Mouse (Mus musculus) heart, adult 2 months (tissue): ENCODE results near the gene Ctsf. TPM values are rescaled to one million over a fixed set of nuclear protein-coding genes. Genes with fewer than 3 reads are reported as not detected.
A peak's percentile ranks its signal among the peaks of the same experiment; 100 is the strongest.

Experiments used
- DNase-seq, 2 experiments: peaks; one replicate each; pipeline ENCODE4 v3.0.0; 2021
- H3K27ac ChIP-seq: fragments of 200-600 bp; 2 replicates; pipeline ENCODE4 v1.8.1; 2022
- H3K27me3 ChIP-seq: fragments of 200-500 bp; 2 replicates; pipeline ENCODE4 v1.6.1; 2012; ENCODE audit warnings: mild to moderate bottlenecking, low read length, inconsistent platforms, mixed read lengths; ENCODE audit not compliant: control insufficient read depth, insufficient read depth
- H3K36me3 ChIP-seq: fragments of 200-500 bp; 2 replicates; pipeline ENCODE4 v1.6.1; 2012; ENCODE audit warnings: low read length, inconsistent platforms; ENCODE audit not compliant: control insufficient read depth, insufficient read depth
- H3K4me1 ChIP-seq: fragments of 200-500 bp; 2 replicates; pipeline ENCODE4 v1.6.1; 2011; ENCODE audit warnings: low read length; ENCODE audit not compliant: control insufficient read depth, insufficient read depth
- H3K4me3 ChIP-seq: fragments of 200-600 bp; 2 replicates; pipeline ENCODE4 v1.8.1; 2022
- H3K79me2 ChIP-seq: fragments of 200-500 bp; replicated peaks from 2 replicates; pipeline ENCODE4 v1.6.1; 2012; ENCODE audit warnings: mild to moderate bottlenecking, inconsistent platforms, low read length, moderate library complexity, mixed read lengths; ENCODE audit not compliant: control insufficient read depth, insufficient read depth
- H3K9ac ChIP-seq: fragments of 200-500 bp; 2 replicates; pipeline ENCODE4 v1.6.1; 2012; ENCODE audit warnings: low read depth, mild to moderate bottlenecking, control low read depth, inconsistent platforms, low read length, mixed read lengths
- CTCF ChIP-seq: fragments of 200-600 bp; IDR thresholded peaks from 2 replicates; pipeline ENCODE4 v1.8.1; 2022; ENCODE audit warnings: antibody characterized with exemption, mild to moderate bottlenecking, moderate library complexity
- EP300 ChIP-seq: fragments of 200-500 bp; IDR thresholded peaks from 2 replicates; pipeline ENCODE4 v1.6.1; 2011; ENCODE audit warnings: low read depth, low read length, control low read depth; ENCODE audit not compliant: insufficient read depth
- POLR2A ChIP-seq: fragments of 200-500 bp; IDR thresholded peaks from 2 replicates; pipeline ENCODE4 v1.6.1; 2011; ENCODE audit warnings: mild to moderate bottlenecking, low read depth, low read length, control low read depth; ENCODE audit not compliant: insufficient read depth
- WGBS: fragments of 180-500 bp; shearing (Covaris S2); methylation state at CpG from one replicate; pipeline ENCODE4 v1.1.7; 2018; 5-methylcytosine and 5-hydroxymethylcytosine counted together
- intact Hi-C: fragments of 180-260 bp; cut with DNase I; formaldehyde crosslinking; loops from one replicate; pipeline ENCODE4 v1.15.1; 2025
- polyA plus RNA-seq: library from polyadenylated mRNA; depleted of rRNA; stranded (reverse); fragments of >200 nt; gene quantifications from 2 replicates; pipeline ENCODE4 v1.2.3, GENCODE M21; 2012; rRNA removed
- total RNA-seq, 2 experiments: library from RNA; stranded (reverse); gene quantifications; 2 replicates each; pipeline ENCODE4 v1.2.3; 2021

Gene Ctsf
- total and polyA plus RNA-seq, 3 experiments: 66.6 to 80.8 (median 80.6) TPM

- Histone ChIP-seq H3K27ac (no peak overlapping the region), H3K4me1 (peaks cover 3% of the 10 kb centered on the region), H3K36me3 (no peaks in the 10 kb centered on the region), H3K79me2 (no peaks in the 10 kb centered on the region), H3K9ac (no peak overlapping the region), H3K27me3 (no peaks in the 10 kb centered on the region), H3K4me3 (no peak overlapping the region)
- intact Hi-C loops: loop anchor here (2.0 kb wide), 1 partner anchor 153 kb away; no protein-coding TSS in a partner anchor
- DNase-seq: no peak
- TF ChIP-seq CTCF (peak; percentile 68), POLR2A (no peak)
- WGBS: 88% methylated on average over 4 of the region's 4 CpGs
Measured at GRCm38 (mm10) chr19:4908107-4908506, 53.2 kb downstream of the Ctsf start.

DNA sequence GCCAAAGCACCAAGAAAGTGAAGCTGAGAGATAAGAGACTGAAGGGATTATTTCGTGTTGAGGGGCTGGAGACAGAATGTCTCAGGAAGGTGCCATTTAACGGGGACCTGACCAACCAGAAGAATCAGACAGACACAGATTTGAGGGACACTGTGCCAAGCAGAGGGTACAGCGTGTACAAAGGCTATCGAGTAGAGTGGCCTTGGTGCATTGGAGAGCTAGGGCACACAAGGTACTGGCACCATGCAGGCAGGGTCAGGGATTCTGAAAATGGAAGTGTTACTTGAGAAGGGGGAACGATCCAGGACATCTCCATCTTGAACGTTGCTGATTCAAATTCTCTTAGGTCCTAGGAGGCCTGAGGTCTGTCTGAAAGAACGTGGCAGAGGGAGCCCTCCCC lies 54.4 kb downstream of the Ctsf start:
- no peak for DNase-seq
- intact Hi-C loops: loop anchor here (2.0 kb wide), 1 partner anchor 155 kb away; no protein-coding TSS in a partner anchor
- Histone ChIP-seq H3K4me1 (peaks cover 3% of the 10 kb centered on the region), H3K4me3 (no peak overlapping the region), H3K27ac (no peak overlapping the region), H3K27me3 (no peaks in the 10 kb centered on the region), H3K9ac (no peak overlapping the region), H3K79me2 (no peaks in the 10 kb centered on the region), H3K36me3 (no peaks in the 10 kb centered on the region)
- WGBS: 87% methylated on average over 7 of the region's 7 CpGs
- no peak for TF ChIP-seq CTCF
- no peak for TF ChIP-seq EP300
- TF ChIP-seq POLR2A: no peak

Other genes starting within 250 kb of the Ctsf start
- gene Lrfn4, start 239.5 kb upstream of the Ctsf start, total RNA-seq: 1 to 10 TPM; 7.7 to 9.4 TPM
- 12.4 and 15.3 TPM in 2 replicates for gene Lrfn4, start 239.5 kb upstream of the Ctsf start, polyA plus RNA-seq
- 1 to 10 TPM; 7.1 to 8.7 TPM for gene Rce1, start 229.5 kb upstream of the Ctsf start, total RNA-seq
- gene Rce1, start 229.5 kb upstream of the Ctsf start, polyA plus RNA-seq: 35.7 and 37.3 TPM in 2 replicates
- gene Gm960, start 156.5 kb upstream of the Ctsf start, total RNA-seq: not detected
- not detected in 2 replicates for gene Gm960, start 156.5 kb upstream of the Ctsf start, polyA plus RNA-seq
- under 1 TPM; 0.23 to 0.27 TPM for gene Sptbn2, start 144.0 kb upstream of the Ctsf start, total RNA-seq
- gene Sptbn2, start 144.0 kb upstream of the Ctsf start, polyA plus RNA-seq: 0.18 and 0.20 TPM in 2 replicates
- 1 to 10 TPM; 6.3 to 6.5 TPM for gene Rbm4b, start 98.6 kb upstream of the Ctsf start, total RNA-seq
- 5.1 and 6.9 TPM in 2 replicates for gene Rbm4b, start 98.6 kb upstream of the Ctsf start, polyA plus RNA-seq
- 10 to 100 TPM; 39.4 to 46.3 TPM for gene Rbm4, start 61.2 kb upstream of the Ctsf start, total RNA-seq
- 39.2 and 63.1 TPM in 2 replicates for gene Rbm4, start 61.2 kb upstream of the Ctsf start, polyA plus RNA-seq
- gene Gm21992, start 43.5 kb upstream of the Ctsf start, total RNA-seq: 10 to 100 TPM in 1 of 2 experiments, 1 to 10 TPM in 1; 8.0 to 16.9 TPM
- gene Gm21992, start 43.5 kb upstream of the Ctsf start, polyA plus RNA-seq: 9.3 and 18.4 TPM in 2 replicates
- 10 to 100 TPM; 19.5 to 25.4 TPM for gene Rbm14, start 43.5 kb upstream of the Ctsf start, total RNA-seq
- gene Rbm14, start 43.5 kb upstream of the Ctsf start, polyA plus RNA-seq: 16.2 and 17.2 TPM in 2 replicates
- gene Ccs, start 15.8 kb upstream of the Ctsf start, total RNA-seq: 10 to 100 TPM; 23.1 to 28.5 TPM
- gene Ccs, start 15.8 kb upstream of the Ctsf start, polyA plus RNA-seq: 26.3 and 27.3 TPM in 2 replicates
- gene Ccdc87, start 15.8 kb upstream of the Ctsf start, total RNA-seq: not detected
- gene Ccdc87, start 15.8 kb upstream of the Ctsf start, polyA plus RNA-seq: 0.16 TPM in 1 of 2 replicates, not detected in the other
- gene Actn3, start 22.8 kb downstream of the Ctsf start, total RNA-seq: under 1 TPM; 0.39 TPM
- gene Actn3, start 22.8 kb downstream of the Ctsf start, polyA plus RNA-seq: 0.57 and 0.76 TPM in 2 replicates
- gene Zdhhc24, start 23.5 kb downstream of the Ctsf start, total RNA-seq: 1 to 10 TPM; 2.3 to 3.0 TPM
- 7.8 and 7.9 TPM in 2 replicates for gene Zdhhc24, start 23.5 kb downstream of the Ctsf start, polyA plus RNA-seq
- 1 to 10 TPM; 3.5 to 4.5 TPM for gene Bbs1, start 51.5 kb downstream of the Ctsf start, total RNA-seq
- gene Bbs1, start 51.5 kb downstream of the Ctsf start, polyA plus RNA-seq: 2.3 and 3.9 TPM in 2 replicates
- 10 to 100 TPM; 12.7 to 16.3 TPM for gene Dpp3, start 73.2 kb downstream of the Ctsf start, total RNA-seq
- 36.1 and 41.0 TPM in 2 replicates for gene Dpp3, start 73.2 kb downstream of the Ctsf start, polyA plus RNA-seq
- gene Peli3, start 88.0 kb downstream of the Ctsf start, total RNA-seq: 1 to 10 TPM; 2.4 to 2.5 TPM
- 1.9 and 2.5 TPM in 2 replicates for gene Peli3, start 88.0 kb downstream of the Ctsf start, polyA plus RNA-seq
- gene Mrpl11, start 107.0 kb downstream of the Ctsf start, total RNA-seq: 10 to 100 TPM; 61.0 to 67.4 TPM
- 45.2 and 48.5 TPM in 2 replicates for gene Mrpl11, start 107.0 kb downstream of the Ctsf start, polyA plus RNA-seq
- not detected for gene Npas4, start 135.2 kb downstream of the Ctsf start, total RNA-seq
- gene Npas4, start 135.2 kb downstream of the Ctsf start, polyA plus RNA-seq: 0.41 and 0.62 TPM in 2 replicates
- gene Slc29a2, start 168.7 kb downstream of the Ctsf start, total RNA-seq: 10 to 100 TPM; 10.8 to 11.4 TPM
- 35.7 and 42.8 TPM in 2 replicates for gene Slc29a2, start 168.7 kb downstream of the Ctsf start, polyA plus RNA-seq
- gene B4gat1, start 183.7 kb downstream of the Ctsf start, total RNA-seq: 10 to 100 TPM; 43.2 to 43.8 TPM
- gene B4gat1, start 183.7 kb downstream of the Ctsf start, polyA plus RNA-seq: 43.2 and 48.8 TPM in 2 replicates
- 1 to 10 TPM; 1.3 to 2.3 TPM for gene AC124502.3, start 183.8 kb downstream of the Ctsf start, total RNA-seq
- gene AC124502.3, start 183.8 kb downstream of the Ctsf start, polyA plus RNA-seq: 0.08 and 0.15 TPM in 2 replicates
- gene Brms1, start 186.2 kb downstream of the Ctsf start, total RNA-seq: 10 to 100 TPM; 14.3 to 16.9 TPM
- 17.0 and 18.1 TPM in 2 replicates for gene Brms1, start 186.2 kb downstream of the Ctsf start, polyA plus RNA-seq
- gene Rin1, start 195.4 kb downstream of the Ctsf start, total RNA-seq: 1 to 10 TPM; 1.2 to 1.8 TPM
- 2.1 and 3.0 TPM in 2 replicates for gene Rin1, start 195.4 kb downstream of the Ctsf start, polyA plus RNA-seq
- 10 to 100 TPM in 1 of 2 experiments, 1 to 10 TPM in 1; 9.3 to 12.2 TPM for gene Cd248, start 212.9 kb downstream of the Ctsf start, total RNA-seq
- 18.1 and 20.0 TPM in 2 replicates for gene Cd248, start 212.9 kb downstream of the Ctsf start, polyA plus RNA-seq
- gene Tmem151a, start 230.4 kb downstream of the Ctsf start, total RNA-seq: 1 to 10 TPM; 2.6 to 2.8 TPM
- gene Tmem151a, start 230.4 kb downstream of the Ctsf start, polyA plus RNA-seq: 1.9 and 3.3 TPM in 2 replicates
- 100 to 1,000 TPM in 1 of 2 experiments, 10 to 100 TPM in 1; 90.8 to 108 TPM for gene Yif1a, start 233.4 kb downstream of the Ctsf start, total RNA-seq
- gene Yif1a, start 233.4 kb downstream of the Ctsf start, polyA plus RNA-seq: 242 and 247 TPM in 2 replicates
- not detected for gene Cnih2, start 243.4 kb downstream of the Ctsf start, total RNA-seq
- 0.53 and 0.70 TPM in 2 replicates for gene Cnih2, start 243.4 kb downstream of the Ctsf start, polyA plus RNA-seq